Mouse (Mus musculus) heart, adult 2 months (tissue): ENCODE measurements around the gene C130079G13Rik. TPM values are rescaled to one million over a fixed set of nuclear protein-coding genes. Genes with fewer than 3 reads are reported as not detected.

Experiments used
- DNase-seq, 2 experiments: peaks; one replicate each; pipeline ENCODE4 v3.0.0; 2021
- H3K27ac ChIP-seq: fragments of 200-600 bp; 2 replicates; pipeline ENCODE4 v1.8.1; 2022
- H3K27me3 ChIP-seq: fragments of 200-500 bp; 2 replicates; pipeline ENCODE4 v1.6.1; 2012; ENCODE audit warnings: mild to moderate bottlenecking, low read length, inconsistent platforms, mixed read lengths; ENCODE audit not compliant: control insufficient read depth, insufficient read depth
- H3K36me3 ChIP-seq: fragments of 200-500 bp; 2 replicates; pipeline ENCODE4 v1.6.1; 2012; ENCODE audit warnings: low read length, inconsistent platforms; ENCODE audit not compliant: control insufficient read depth, insufficient read depth
- H3K4me1 ChIP-seq: fragments of 200-500 bp; 2 replicates; pipeline ENCODE4 v1.6.1; 2011; ENCODE audit warnings: low read length; ENCODE audit not compliant: control insufficient read depth, insufficient read depth
- H3K4me3 ChIP-seq: fragments of 200-600 bp; 2 replicates; pipeline ENCODE4 v1.8.1; 2022
- H3K79me2 ChIP-seq: fragments of 200-500 bp; replicated peaks from 2 replicates; pipeline ENCODE4 v1.6.1; 2012; ENCODE audit warnings: mild to moderate bottlenecking, inconsistent platforms, low read length, moderate library complexity, mixed read lengths; ENCODE audit not compliant: control insufficient read depth, insufficient read depth
- H3K9ac ChIP-seq: fragments of 200-500 bp; 2 replicates; pipeline ENCODE4 v1.6.1; 2012; ENCODE audit warnings: low read depth, mild to moderate bottlenecking, control low read depth, inconsistent platforms, low read length, mixed read lengths
- CTCF ChIP-seq: fragments of 200-600 bp; IDR thresholded peaks from 2 replicates; pipeline ENCODE4 v1.8.1; 2022; ENCODE audit warnings: antibody characterized with exemption, mild to moderate bottlenecking, moderate library complexity
- EP300 ChIP-seq: fragments of 200-500 bp; IDR thresholded peaks from 2 replicates; pipeline ENCODE4 v1.6.1; 2011; ENCODE audit warnings: low read depth, low read length, control low read depth; ENCODE audit not compliant: insufficient read depth
- POLR2A ChIP-seq: fragments of 200-500 bp; IDR thresholded peaks from 2 replicates; pipeline ENCODE4 v1.6.1; 2011; ENCODE audit warnings: mild to moderate bottlenecking, low read depth, low read length, control low read depth; ENCODE audit not compliant: insufficient read depth
- WGBS: fragments of 180-500 bp; shearing (Covaris S2); methylation state at CpG from one replicate; pipeline ENCODE4 v1.1.7; 2018; 5-methylcytosine and 5-hydroxymethylcytosine counted together
- intact Hi-C: fragments of 180-260 bp; cut with DNase I; formaldehyde crosslinking; loops from one replicate; pipeline ENCODE4 v1.15.1; 2025
- polyA plus RNA-seq: library from polyadenylated mRNA; depleted of rRNA; stranded (reverse); fragments of >200 nt; gene quantifications from 2 replicates; pipeline ENCODE4 v1.2.3, GENCODE M21; 2012; rRNA removed
- total RNA-seq, 2 experiments: library from RNA; stranded (reverse); gene quantifications; 2 replicates each; pipeline ENCODE4 v1.2.3; 2021

C130079G13Rik gene
- total and polyA plus RNA-seq, 3 experiments = not detected

DNA sequence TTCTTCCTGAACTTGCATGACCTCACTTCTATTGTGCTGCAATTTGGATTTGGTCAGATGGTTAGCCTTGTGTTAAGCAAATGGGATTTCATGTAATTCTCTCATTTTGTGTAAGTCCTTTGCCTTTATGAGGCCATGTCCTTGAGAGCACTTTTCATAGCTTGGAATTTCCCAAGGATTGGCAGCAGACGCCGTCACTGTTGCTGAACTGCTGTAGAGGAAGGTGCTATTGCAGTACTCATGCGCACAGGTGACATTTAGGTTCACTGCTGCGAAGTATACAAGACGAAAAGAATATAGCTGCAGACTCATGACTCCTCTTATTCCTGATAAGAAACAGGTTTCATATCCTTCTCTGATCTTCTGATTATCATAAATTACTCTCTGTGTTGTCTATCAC, 45.9 kb downstream of the C130079G13Rik start:
- Histone ChIP-seq H3K4me1 (no peaks in the 10 kb centered on the region), H3K9ac (no peak overlapping the region), H3K27ac (no peak overlapping the region), H3K36me3 (no peaks in the 10 kb centered on the region), H3K4me3 (no peak overlapping the region), H3K79me2 (no peaks in the 10 kb centered on the region), H3K27me3 (no peaks in the 10 kb centered on the region)
- intact Hi-C loops = no loop called here
- DNase-seq = no peak
- TF ChIP-seq EP300 (no peak), POLR2A (no peak), CTCF (no peak)
- 75% methylated on average over 5 of the region's 5 CpGs for WGBS

- H3K36me3 ChIP-seq = no peaks in the 10 kb centered on the region
- H3K79me2 ChIP-seq = no peaks in the 10 kb centered on the region
- no peaks in the 10 kb centered on the region for H3K27me3 ChIP-seq
- TF ChIP-seq POLR2A (no peak), CTCF (no peak), EP300 (no peak)
- H3K27ac ChIP-seq = no peak overlapping the region
- intact Hi-C loops = no loop called here
- no peak overlapping the region for H3K9ac ChIP-seq
- H3K4me1 ChIP-seq = no peaks in the 10 kb centered on the region
- no peak for DNase-seq
- H3K4me3 ChIP-seq = no peak overlapping the region
Measured at GRCm38 (mm10) chr3:59974591-59974990, 49.6 kb downstream of the C130079G13Rik start.

Other genes starting within 250 kb of the C130079G13Rik start
- not detected for gene Gm5538, start 195.4 kb upstream of the C130079G13Rik start, total RNA-seq
- not detected in 2 replicates for gene Gm5538, start 195.4 kb upstream of the C130079G13Rik start, polyA plus RNA-seq
- gene Gm8298, start 64.2 kb upstream of the C130079G13Rik start, total RNA-seq = not detected
- not detected in 2 replicates for gene Gm8298, start 64.2 kb upstream of the C130079G13Rik start, polyA plus RNA-seq
- gene Aadacl2, start 81.5 kb downstream of the C130079G13Rik start, total RNA-seq = not detected
- gene Aadacl2, start 81.5 kb downstream of the C130079G13Rik start, polyA plus RNA-seq = not detected in 2 replicates
- not detected for gene Aadac, start 100.5 kb downstream of the C130079G13Rik start, total RNA-seq
- 0.12 TPM in 1 of 2 replicates, not detected in the other for gene Aadac, start 100.5 kb downstream of the C130079G13Rik start, polyA plus RNA-seq
- not detected for gene Sucnr1, start 156.7 kb downstream of the C130079G13Rik start, total RNA-seq
- 0.59 and 1.2 TPM in 2 replicates for gene Sucnr1, start 156.7 kb downstream of the C130079G13Rik start, polyA plus RNA-seq